Mouse (Mus musculus) heart, adult 2 months (tissue): ENCODE measurements around the gene Cmip.

Source experiments
- CTCF ChIP-seq: fragments of 200-600 bp; IDR thresholded peaks from 2 replicates; pipeline ENCODE4 v1.8.1; 2022; ENCODE audit warnings: antibody characterized with exemption, mild to moderate bottlenecking, moderate library complexity
- EP300 ChIP-seq: fragments of 200-500 bp; IDR thresholded peaks from 2 replicates; pipeline ENCODE4 v1.6.1; 2011; ENCODE audit warnings: low read depth, low read length, control low read depth; ENCODE audit not compliant: insufficient read depth

DNA sequence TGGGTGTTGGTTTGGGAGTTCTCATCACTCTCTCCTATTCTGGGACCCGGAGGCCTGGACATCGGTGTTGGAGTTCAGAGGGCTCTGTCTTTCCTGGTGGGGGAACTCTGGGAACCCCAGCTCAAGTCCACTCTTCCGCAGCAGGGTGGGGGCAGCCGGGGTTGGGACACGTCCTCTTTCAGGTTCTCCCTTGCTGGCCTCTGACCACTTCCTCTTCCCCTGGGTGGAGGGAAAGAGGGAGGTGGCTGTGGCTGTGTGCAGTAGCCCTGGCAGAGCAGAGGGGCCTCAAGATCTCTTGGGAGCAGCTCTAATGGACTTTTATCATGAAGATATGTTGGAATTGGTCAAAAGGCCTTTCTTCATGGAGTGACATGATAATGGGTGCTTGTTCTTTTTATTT is 225.0 kb downstream of the Cmip start:
- TF ChIP-seq CTCF (no peak), EP300 (no peak)
